Comparison of ENCODE assay signal across 16 mouse cellular contexts in the genomic region with DNA sequence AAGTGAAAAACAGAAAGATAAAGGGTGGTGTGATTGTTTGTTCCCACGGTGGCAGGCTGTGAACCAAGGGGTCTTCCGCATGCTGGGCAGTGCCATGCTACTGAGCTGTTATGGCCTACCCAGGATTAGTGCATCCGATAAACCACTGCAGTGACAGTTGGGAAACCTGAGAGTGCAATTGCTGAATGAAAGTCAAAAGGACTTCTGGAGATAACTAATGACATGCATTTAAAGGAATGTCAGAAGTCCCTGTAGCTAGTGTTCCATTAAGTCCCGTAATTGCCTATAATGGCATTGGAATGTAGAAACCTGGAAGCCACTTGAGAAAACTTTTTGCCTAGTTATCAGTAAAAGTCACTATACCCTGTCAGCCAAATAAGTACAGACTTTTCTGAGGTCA.
"Had no signal": no experiment of that assay in that cellular context is flagged by ENCODE, and none has a peak within 500 bp of the region (broad histone marks: within the 10 kb centered on the region; RNA-seq: fewer than 3 reads in every experiment).

No protein-coding gene starts in this region.

- H3K9me3 ChIP-seq: lung, embryonic 15.5 days; megakaryocyte, embryonic 14.5 days; midbrain, embryonic 13.5 days; midbrain, embryonic 15.5 days; neural tube, embryonic 12.5 days; stomach, embryonic 15.5 days had no signal

- H3K4me3 ChIP-seq: lung, embryonic 15.5 days; megakaryocyte, embryonic 14.5 days; midbrain, embryonic 13.5 days; midbrain, embryonic 15.5 days; neural tube, embryonic 12.5 days; stomach, embryonic 15.5 days had no signal

- H3K9ac ChIP-seq: lung, embryonic 15.5 days; midbrain, embryonic 13.5 days; midbrain, embryonic 15.5 days; neural tube, embryonic 12.5 days; stomach, embryonic 15.5 days had no signal

- H3K36me3 ChIP-seq: lung, embryonic 15.5 days; midbrain, embryonic 13.5 days; midbrain, embryonic 15.5 days; neural tube, embryonic 12.5 days; stomach, embryonic 15.5 days had no signal

- H3K27me3 ChIP-seq: lung, embryonic 15.5 days; megakaryocyte, embryonic 14.5 days; midbrain, embryonic 13.5 days; midbrain, embryonic 15.5 days; neural tube, embryonic 12.5 days; stomach, embryonic 15.5 days had no signal

- ATAC-seq: lung, postnatal 0 days; midbrain, embryonic 13.5 days; midbrain, embryonic 15.5 days had no signal

- H3K27ac ChIP-seq: lung, embryonic 15.5 days; macrophage; midbrain, embryonic 13.5 days; midbrain, embryonic 15.5 days; neural tube, embryonic 12.5 days; stomach, embryonic 15.5 days; stomach, postnatal 0 days had no signal

- H3K4me1 ChIP-seq: lung, embryonic 15.5 days; megakaryocyte, embryonic 14.5 days; midbrain, embryonic 13.5 days; midbrain, embryonic 15.5 days; neural tube, embryonic 12.5 days; stomach, embryonic 15.5 days had no signal

- H3K4me2 ChIP-seq: lung, embryonic 15.5 days; midbrain, embryonic 11.5 days; midbrain, embryonic 13.5 days; midbrain, embryonic 15.5 days; neural tube, embryonic 12.5 days; stomach, embryonic 15.5 days had no signal

- DNase-seq: lung, postnatal 14 days; lung, postnatal 36 days; right cerebral cortex, postnatal 14 days; thymus, adult 2 months; thymus, postnatal 25 days; thymus, postnatal 4 days had no signal
